Mouse (Mus musculus) kidney, adult 8-10 months (tissue): ENCODE results near the gene Snx11.
A peak's percentile ranks its signal among the peaks of the same experiment; 100 is the strongest.

Source experiments
- DNase-seq, 2 experiments: peaks; one replicate each; pipeline ENCODE4 v3.0.0; 2022

Gene Snx11

GRCm38 (mm10) chr11:96760042-96760441, 17.3 kb downstream of the Snx11 start:
- DNase-seq: peak; percentile 57 to 65

- DNase-seq: no peak
Measured at GRCm38 (mm10) chr11:96758402-96758801, 19.0 kb downstream of the Snx11 start.

DNA sequence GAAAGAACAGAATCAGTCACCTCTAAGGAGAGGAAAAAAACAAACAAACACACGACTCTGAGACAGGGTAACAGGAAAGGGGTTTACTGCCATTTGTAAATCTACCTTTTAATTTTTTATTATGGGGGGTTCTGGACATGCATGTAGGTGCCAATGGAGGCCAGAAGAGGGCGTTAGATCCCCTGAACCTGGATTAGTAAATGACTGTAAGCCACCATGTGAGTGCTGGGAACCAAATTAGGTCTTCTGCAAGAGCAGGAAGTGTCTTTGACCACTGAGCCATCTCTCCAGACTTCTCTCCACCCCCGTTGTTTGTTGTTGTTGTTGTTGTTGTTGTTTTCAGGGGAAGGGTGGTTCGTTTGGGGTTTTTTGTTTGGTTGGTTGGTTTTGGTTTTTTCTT, 19.9 kb downstream of the Snx11 start:
- DNase-seq: no peak

- no peak for DNase-seq
Measured at GRCm38 (mm10) chr11:96755298-96755697, 22.1 kb downstream of the Snx11 start.

- no peak for DNase-seq
Measured at GRCm38 (mm10) chr11:96747555-96747954, 29.8 kb downstream of the Snx11 start.

GRCm38 (mm10) chr11:96746648-96747047, 30.7 kb downstream of the Snx11 start:
- DNase-seq: no peak

DNA sequence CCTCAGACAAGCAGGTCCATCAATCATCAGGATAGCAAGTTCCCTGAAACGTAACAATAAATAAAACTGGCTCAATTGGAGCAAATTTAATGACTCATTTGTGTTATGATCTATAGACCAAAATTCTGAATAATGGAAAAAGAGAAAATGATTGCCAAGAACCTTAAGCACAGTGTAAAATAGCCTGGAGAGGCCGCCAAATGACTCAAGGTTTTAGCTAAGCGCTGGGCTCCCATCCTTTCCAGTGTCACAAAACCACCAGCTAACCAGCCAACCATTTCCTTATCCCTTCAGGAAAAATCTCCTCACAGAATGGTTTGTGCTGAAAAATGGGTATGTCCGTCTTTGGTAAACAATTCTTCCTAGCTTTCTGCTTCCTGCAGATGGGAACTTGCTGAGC, 33.5 kb downstream of the Snx11 start:
- no peak for DNase-seq

- no peak for DNase-seq
Measured at GRCm38 (mm10) chr11:96743000-96743399, 34.4 kb downstream of the Snx11 start.

GRCm38 (mm10) chr11:96741995-96742394, 35.4 kb downstream of the Snx11 start:
- no peak for DNase-seq

DNA sequence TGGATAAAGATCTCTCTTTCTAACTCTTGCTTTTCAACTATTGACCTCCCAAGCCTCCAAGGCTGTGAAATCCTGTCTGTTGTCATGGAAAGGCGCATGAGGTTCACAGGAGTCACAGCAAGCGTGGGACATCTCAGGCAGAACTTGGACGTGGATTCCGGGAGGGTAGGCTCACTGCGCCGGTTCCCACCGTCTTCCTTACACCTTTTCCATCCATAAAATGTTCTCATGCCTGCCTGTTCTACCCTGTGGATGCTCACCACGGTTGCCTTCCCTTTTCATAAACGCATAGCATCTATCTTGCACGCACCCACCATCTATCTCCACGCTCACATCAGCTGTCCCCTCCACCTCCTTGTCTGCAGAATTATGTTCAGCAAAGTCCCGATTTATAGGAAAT, 36.6 kb downstream of the Snx11 start:
- DNase-seq: no peak

GRCm38 (mm10) chr11:96737673-96738471, 39.5 kb downstream of the Snx11 start:
- no peak for DNase-seq

- DNase-seq: peak in 1 of 2 experiments; percentile 8
Measured at GRCm38 (mm10) chr11:96736361-96736760, 41.0 kb downstream of the Snx11 start.

- DNase-seq: peak; percentile 29 to 51
Measured at GRCm38 (mm10) chr11:96735908-96736307, 41.5 kb downstream of the Snx11 start.

DNA sequence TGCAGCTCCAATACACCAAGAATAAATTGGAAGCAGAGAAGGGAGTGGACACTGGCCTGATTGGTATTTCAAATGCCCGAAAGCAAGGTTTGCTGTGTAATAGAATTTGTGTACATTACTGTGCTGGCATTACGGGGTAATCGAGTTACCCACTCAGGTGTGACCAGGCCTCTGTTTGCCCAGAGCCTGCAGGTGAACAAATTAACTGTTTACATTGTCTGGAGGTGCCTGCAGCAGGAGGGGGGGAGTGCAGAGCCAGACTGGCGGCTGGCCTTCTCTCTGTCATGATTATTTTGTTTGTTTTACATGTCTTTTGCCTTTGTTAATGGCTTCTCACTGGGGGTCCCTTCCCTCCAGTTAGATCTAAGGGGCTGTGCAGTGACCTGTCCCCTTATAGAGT, 44.7 kb downstream of the Snx11 start:
- DNase-seq: peak in 1 of 2 experiments; percentile 24

DNA sequence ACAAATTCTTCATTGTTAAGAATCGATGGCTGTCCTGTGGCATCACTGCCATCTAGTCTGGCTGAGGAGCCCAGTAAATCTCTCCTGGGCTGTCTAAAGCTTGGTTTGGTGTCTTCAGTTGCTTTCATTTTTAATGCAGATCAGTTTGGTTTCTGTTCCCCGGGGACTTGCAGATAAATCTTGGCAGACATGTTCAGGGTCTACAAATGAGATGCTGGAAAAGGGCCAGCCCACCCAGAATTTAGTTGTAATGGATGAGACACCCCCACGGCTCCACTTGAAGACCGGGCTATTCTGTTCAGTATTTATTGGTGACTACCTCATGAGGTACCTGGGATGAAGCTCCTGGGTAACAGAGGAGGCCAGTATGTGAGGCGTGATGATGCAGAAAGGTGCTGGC, 47.0 kb downstream of the Snx11 start:
- DNase-seq: no peak

GRCm38 (mm10) chr11:96729462-96729861, 47.9 kb downstream of the Snx11 start:
- DNase-seq: no peak

DNA sequence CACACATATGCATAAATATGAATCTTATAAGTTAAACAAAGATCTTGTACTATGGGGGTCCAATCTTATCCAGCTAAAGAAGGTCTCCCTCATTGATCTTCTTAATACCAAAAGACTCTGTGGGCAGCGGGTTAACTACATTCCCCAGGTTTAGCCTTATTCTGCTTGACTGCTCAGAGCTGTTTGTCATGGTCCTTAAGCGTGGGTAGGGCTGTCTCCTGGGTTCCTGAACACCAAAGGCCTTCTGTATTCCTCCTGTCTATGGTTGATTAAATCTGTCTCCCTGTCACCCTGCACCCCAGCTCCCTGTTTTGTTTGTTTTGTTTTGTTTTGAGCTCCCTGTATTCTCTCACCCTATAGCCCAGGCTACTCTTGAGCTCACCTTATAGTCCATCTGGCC, 48.8 kb downstream of the Snx11 start:
- DNase-seq: no peak

DNA sequence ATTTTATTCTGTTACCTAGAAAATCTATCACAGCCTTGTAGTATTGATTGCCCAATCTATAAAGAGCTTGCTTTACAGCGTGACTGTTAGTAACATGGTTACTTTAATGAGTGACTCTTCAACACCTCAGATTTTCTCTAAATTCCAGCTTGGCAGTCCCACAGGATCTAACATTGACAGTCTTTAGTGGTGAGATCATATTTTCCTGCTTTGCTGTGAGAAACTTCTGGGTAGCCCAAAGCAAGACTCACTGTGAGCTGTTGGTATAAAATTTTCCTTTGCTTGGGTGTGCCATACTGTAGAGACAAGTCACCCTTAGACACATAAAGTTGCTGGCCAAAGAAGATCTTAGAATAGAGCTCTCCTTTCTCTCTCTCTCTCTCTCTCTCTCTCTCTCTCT, 51.5 kb downstream of the Snx11 start:
- no peak for DNase-seq

DNA sequence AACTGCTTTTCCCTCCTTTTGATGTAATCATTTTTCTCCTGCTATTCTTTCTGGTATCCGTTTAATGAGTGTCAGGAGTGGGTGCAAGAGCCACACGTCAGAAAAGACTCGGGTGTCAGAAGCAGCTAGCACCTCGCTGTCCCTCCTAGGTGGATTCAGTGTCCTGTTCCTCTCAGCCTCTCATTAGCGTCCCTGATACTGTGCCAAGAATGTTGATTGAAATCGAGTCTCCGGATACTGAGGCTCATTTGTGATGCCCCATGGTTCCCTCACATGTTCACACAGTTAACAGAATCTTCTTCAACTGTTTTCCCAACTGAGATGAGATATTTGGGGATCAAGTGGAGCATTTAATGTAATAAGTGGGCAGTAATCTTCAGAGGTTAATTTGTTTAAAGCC, 58.8 kb downstream of the Snx11 start:
- DNase-seq: no peak
